Mouse (Mus musculus): ENCODE data around the gene Grin2c. TPM values are rescaled to one million over a fixed set of nuclear protein-coding genes. Genes with fewer than 3 reads are reported as not detected.

Grin2c gene
- polyA plus RNA-seq, 1 experiment from 2014 or later = 0.05 TPM

DNA sequence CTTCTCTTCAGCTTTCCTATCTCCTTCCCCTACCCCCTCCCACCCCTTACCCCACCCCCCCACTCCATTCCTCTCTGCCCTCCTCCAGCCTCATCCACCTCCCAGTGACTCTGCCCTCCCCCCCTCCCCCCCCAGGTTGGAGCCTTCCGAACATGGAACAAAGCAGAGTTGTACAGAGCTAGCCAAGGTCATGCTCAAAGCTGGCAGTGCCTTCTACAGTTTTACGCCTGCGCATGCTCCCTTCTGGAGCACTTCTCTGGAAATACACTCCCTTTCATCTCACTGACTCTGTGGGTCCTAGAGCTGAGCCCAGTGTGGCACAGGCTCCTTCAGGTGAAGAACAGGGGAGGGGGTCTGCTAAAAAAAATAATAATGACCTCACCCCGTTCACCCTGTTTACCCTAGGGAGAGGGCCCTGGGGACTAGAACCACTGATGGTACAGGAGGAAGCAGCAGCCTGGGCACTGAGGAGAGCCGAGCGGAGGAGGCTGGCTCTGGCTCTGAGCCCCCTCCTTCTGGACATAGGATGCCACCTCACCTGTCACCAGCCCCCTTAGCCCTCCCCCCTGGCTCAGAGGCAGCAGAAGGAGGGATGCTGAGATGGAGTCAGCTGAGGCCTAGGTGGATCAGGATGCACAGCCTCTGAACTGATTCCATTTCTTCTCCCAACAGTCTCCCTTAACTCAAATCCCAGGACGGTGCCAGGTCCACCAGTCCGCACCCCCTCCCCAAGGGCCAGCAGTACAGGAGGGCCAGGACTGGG, 15.9 kb upstream of the Grin2c start:
- ATAC-seq (ENCODE audit: borderline replicate concordance, extremely low read depth, low FRiP score, low TSS enrichment) = no peak
- Histone ChIP-seq H3K4me3 (no peak overlapping the region), H3K4me2 (no peak overlapping the region), H3K36me3 (no peaks in the 10 kb centered on the region), H3K9ac (no peak overlapping the region), H3K4me1 (peaks cover 2% of the 10 kb centered on the region), H3K9me3 (no peaks in the 10 kb centered on the region), H3K27ac (no peak overlapping the region), H3K27me3 (no peaks in the 10 kb centered on the region)
- WGBS = 67% methylated on average over 8 of the region's 8 CpGs

DNA sequence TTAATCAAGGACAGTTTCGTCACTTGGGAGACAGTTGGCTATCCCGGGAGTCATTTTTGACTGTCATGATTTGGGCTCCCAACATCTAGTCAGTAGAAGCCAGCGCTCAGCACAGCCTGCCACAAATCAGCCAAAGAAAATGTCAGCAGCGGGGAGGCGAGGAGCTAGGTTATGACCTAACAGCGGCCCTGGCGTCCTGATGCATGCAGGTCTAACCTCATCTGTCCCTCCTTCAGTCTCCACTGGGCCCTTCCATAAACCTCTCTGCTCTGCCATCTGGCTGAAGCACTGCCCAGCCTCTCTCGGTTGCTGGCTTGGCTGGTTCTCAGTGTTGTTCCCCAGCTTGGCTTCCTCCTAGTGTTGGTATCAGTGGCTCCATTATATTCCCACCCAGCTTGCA, 15.3 kb upstream of the Grin2c start:
- Histone ChIP-seq H3K4me2 (no peak overlapping the region), H3K4me1 (peaks cover 7% of the 10 kb centered on the region), H3K27me3 (no peaks in the 10 kb centered on the region), H3K36me3 (no peaks in the 10 kb centered on the region), H3K27ac (no peak overlapping the region), H3K9ac (no peak overlapping the region), H3K9me3 (no peaks in the 10 kb centered on the region), H3K4me3 (no peak overlapping the region)
- WGBS = 51% methylated on average over 8 of the region's 8 CpGs
- ATAC-seq (ENCODE audit: borderline replicate concordance, extremely low read depth, low FRiP score, low TSS enrichment) = no peak

DNA sequence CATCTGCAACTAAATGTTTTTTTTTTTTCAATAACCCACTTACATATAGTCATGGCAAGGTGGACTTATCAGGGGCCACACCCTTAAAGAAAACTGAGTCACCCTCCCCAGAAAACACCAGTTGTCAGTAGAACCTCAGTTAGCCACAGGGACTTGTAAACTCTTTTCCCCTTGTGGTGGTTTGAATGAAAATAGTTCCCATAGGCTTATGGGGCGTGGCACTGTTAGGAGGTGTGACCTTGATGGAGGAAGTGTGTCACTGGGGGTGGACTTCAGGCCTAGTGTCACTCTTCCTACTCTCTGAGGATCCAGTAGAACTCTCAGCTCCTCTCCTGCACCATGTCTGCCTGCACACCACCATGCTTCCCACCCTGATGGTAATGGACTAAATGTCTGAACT, 12.7 kb upstream of the Grin2c start:
- H3K27ac ChIP-seq = no peak overlapping the region
- no peaks in the 10 kb centered on the region for H3K9me3 ChIP-seq
- H3K4me2 ChIP-seq = no peak overlapping the region
- H3K36me3 ChIP-seq = no peaks in the 10 kb centered on the region
- WGBS = 44% methylated on average over 1 of the region's 1 CpGs
- no peak overlapping the region for H3K9ac ChIP-seq
- peaks cover 19% of the 10 kb centered on the region for H3K4me1 ChIP-seq
- ATAC-seq (ENCODE audit: borderline replicate concordance, extremely low read depth, low FRiP score, low TSS enrichment) = no peak
- no peak overlapping the region for H3K4me3 ChIP-seq
- H3K27me3 ChIP-seq = no peaks in the 10 kb centered on the region

DNA sequence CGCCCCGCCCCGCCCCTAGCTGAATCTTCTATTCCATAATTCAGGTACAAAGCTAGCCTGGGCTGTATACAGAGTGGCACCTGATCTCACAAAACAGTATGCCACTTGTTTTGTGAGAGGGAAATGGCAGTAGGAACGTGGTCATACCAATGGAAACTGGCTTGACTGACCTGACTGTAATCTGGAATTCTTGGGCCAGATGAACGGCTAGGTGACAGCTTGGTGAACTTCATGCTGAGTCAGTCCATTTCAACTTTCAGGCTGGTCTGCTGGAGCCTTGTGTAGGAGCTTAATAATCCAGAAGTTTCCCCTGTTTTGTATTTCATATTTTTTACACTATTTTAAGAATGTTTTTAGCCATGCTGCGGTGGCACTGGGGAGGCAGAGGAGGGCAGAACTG, 11.1 kb upstream of the Grin2c start:
- peak overlapping the region; percentile 63; the same call in 1 of the 2 replicates for H3K4me3 ChIP-seq

DNA sequence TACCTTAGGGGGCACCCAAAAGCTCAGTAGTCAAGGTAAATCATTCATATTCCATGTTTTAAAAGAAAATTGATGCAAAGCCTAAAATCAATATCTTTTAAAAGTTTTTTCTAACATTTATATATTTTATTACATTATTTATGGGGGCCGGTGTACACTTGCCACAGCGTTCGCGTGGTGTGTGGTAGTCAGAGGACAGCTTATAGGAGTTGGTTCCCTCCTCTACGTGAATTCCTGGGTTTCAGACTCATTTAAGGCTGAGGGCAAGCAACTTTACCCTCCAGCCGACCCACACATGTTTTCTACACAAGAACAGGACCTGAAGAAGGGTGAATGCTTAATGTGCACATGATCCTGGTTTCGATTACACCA, 10.5 kb upstream of the Grin2c start:
- peak overlapping the region; percentile 81 for H3K4me2 ChIP-seq
- 21% methylated on average over 7 of the region's 7 CpGs for WGBS
- H3K9me3 ChIP-seq = no peaks in the 10 kb centered on the region
- H3K4me1 ChIP-seq = peaks cover 19% of the 10 kb centered on the region
- no peaks in the 10 kb centered on the region for H3K27me3 ChIP-seq
- H3K9ac ChIP-seq = peak overlapping the region; percentile 60
- ATAC-seq (ENCODE audit: borderline replicate concordance, extremely low read depth, low FRiP score, low TSS enrichment) = no peak
- H3K4me3 ChIP-seq = peak overlapping the region; percentile 63
- H3K36me3 ChIP-seq = no peaks in the 10 kb centered on the region
- H3K27ac ChIP-seq = peak overlapping the region; percentile 83

More for the DNA sequence above, 11.1 kb upstream of the Grin2c start:
- no peaks in the 10 kb centered on the region for H3K27me3 ChIP-seq
- 71% methylated on average over 6 of the region's 6 CpGs for WGBS
- H3K4me1 ChIP-seq = peaks cover 19% of the 10 kb centered on the region
- no peak overlapping the region for H3K27ac ChIP-seq
- H3K4me2 ChIP-seq = peak overlapping the region; percentile 81; the same call in 1 of the 2 replicates
- no peaks in the 10 kb centered on the region for H3K9me3 ChIP-seq
- H3K9ac ChIP-seq = no peak overlapping the region
- H3K36me3 ChIP-seq = no peaks in the 10 kb centered on the region
- no peak for ATAC-seq (ENCODE audit: borderline replicate concordance, extremely low read depth, low FRiP score, low TSS enrichment)

DNA sequence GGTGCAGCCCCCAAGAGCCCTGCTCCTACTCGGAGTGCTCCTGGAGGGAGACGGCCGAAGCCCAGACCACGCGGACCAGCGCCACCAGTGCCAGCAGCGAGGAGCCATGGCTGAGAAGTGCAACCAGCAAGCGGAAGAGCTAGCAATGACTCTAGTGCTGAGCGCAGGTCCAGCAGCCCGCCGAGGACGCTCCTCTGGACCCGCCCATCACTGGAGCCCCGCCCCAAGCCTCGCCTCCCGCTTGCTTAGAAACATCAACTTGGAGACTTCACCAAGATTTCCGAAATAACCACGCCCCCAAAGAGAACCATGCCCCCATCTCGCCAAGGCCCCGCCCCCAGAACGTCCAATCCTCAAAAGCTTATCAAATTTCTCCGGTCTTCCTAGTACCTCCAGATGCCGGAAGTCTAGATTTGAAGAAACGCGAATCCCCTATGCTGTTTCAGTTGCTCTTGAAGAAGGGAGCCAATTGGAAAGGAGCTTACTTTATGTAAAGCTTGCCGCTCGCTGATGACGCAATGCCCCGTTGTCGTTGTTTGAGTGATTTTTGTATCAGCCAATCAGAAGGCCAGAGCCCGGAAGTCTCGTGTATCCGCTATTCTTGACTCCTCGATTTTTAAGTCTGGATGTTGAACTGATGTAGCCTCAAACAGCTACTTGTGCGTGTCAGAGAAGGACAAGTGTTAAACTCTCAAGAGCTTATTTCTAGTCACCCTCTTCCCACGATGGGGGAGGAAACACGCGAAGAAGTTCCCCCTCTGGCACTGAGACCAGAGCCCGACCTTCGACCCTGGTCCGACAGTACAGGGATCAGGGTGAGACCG, 9.9 kb upstream of the Grin2c start, which contains the start of gene Fdxr:
Gene Fdxr (minus strand): TSS at position 271 of the 824 bp plus-strand sequence.
- under 1% methylated on average over 42 of the region's 42 CpGs for WGBS
- ATAC-seq (ENCODE audit: borderline replicate concordance, extremely low read depth, low FRiP score, low TSS enrichment) = peak; percentile 97
- Histone ChIP-seq H3K4me2 (peak within 1 kb of the TSS; percentile 93), H3K4me1 (peaks cover 19% of the 10 kb centered on the region), H3K27me3 (0 out of 2 replicates have a peak, but pooled peaks cover under 1% of the 10 kb centered on the region), H3K9ac (peak within 1 kb of the TSS; percentile 75), H3K4me3 (peak within 1 kb of the TSS; percentile 63), H3K36me3 (no peaks in the 10 kb centered on the region), H3K9me3 (no peaks in the 10 kb centered on the region), H3K27ac (peak within 1 kb of the TSS; percentile 83)

DNA sequence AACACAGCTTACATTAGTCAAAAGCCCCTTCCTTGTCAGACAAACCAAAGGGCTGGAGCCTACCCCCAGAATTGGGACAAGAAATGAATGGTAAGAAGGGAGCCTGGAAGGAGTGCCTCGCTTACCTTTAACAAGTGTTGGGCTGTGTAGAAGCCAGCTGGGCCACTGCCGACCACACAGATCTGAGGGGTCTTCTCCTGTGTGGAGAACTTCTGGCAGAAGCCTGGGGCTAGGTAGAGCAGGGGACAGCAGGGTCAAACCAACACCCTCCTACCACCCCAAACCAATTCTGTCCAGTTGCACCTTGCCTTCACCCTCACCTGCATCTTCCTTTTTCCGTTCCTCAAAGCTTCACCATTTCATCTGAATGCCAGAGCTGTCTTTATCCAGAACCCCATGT, 8.9 kb upstream of the Grin2c start:
- peak overlapping the region; percentile 93 for H3K4me2 ChIP-seq
- 52% methylated on average over 3 of the region's 3 CpGs for WGBS
- peaks cover 19% of the 10 kb centered on the region for H3K4me1 ChIP-seq
- no peaks in the 10 kb centered on the region for H3K36me3 ChIP-seq
- peak overlapping the region; percentile 63 for H3K4me3 ChIP-seq
- no peak overlapping the region for H3K27ac ChIP-seq
- H3K9ac ChIP-seq = 0 out of 2 replicates have a peak overlapping the region, but pooled peaks have one; percentile 75
- 0 out of 2 replicates have a peak, but pooled peaks cover 4% of the 10 kb centered on the region for H3K27me3 ChIP-seq
- ATAC-seq (ENCODE audit: borderline replicate concordance, extremely low read depth, low FRiP score, low TSS enrichment) = no peak
- no peaks in the 10 kb centered on the region for H3K9me3 ChIP-seq

DNA sequence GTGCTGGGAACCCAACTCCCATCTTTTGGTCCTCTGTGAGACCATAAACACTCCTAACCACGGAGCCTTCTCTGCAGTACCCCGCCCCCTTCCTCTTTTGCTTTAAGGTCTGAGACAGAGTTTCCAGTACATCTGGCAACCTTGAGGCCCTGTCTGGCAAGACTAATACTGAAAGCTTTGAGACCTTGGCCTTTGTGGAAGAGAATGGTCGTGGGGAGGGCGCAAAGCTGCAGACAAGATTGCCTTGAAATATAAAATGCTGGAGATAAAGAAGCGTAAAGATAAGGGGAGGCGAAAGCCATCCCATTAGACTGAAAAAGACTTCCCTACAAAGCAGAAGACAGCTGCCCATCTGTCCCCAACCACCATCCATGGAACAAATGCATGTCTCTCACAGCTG, 8.5 kb upstream of the Grin2c start:
- Histone ChIP-seq H3K4me3 (no peak overlapping the region; the same call in 1 of the 2 replicates), H3K9ac (no peak overlapping the region)
- WGBS = 61% methylated on average over 6 of the region's 6 CpGs

DNA sequence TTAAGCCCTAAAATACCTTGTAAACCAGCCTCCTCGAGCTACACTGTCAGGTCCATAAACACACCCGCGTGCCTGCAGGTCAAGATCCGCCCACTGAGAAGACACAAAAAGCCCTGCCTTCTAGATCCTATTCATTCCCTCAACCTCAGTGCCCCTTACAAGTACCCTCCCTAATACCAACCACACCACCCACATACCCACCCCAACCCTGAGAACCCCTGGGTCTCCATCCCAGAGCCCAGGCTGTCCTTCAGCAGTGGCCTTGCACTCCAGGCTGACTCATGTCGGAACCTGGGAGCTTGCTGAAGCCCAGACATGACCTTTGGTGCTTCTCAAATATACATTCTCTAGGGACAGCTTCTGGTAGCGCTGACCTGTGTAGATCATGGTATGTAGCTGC, 7.7 kb upstream of the Grin2c start:
- 0 out of 2 replicates have a peak, but pooled peaks cover 4% of the 10 kb centered on the region for H3K27me3 ChIP-seq
- no peak for ATAC-seq (ENCODE audit: borderline replicate concordance, extremely low read depth, low FRiP score, low TSS enrichment)
- no peak overlapping the region for H3K9ac ChIP-seq
- H3K36me3 ChIP-seq = no peaks in the 10 kb centered on the region
- H3K4me2 ChIP-seq = no peak overlapping the region
- 89% methylated on average over 6 of the region's 6 CpGs for WGBS
- no peaks in the 10 kb centered on the region for H3K9me3 ChIP-seq
- H3K4me3 ChIP-seq = no peak overlapping the region
- H3K4me1 ChIP-seq = peaks cover 19% of the 10 kb centered on the region
- H3K27ac ChIP-seq = no peak overlapping the region

More for the DNA sequence above, 8.5 kb upstream of the Grin2c start:
- Histone ChIP-seq H3K27ac (no peak overlapping the region), H3K27me3 (0 out of 2 replicates have a peak, but pooled peaks cover 4% of the 10 kb centered on the region), H3K9me3 (no peaks in the 10 kb centered on the region), H3K4me1 (peaks cover 19% of the 10 kb centered on the region), H3K4me2 (peak overlapping the region; percentile 93; the same call in 1 of the 2 replicates), H3K36me3 (no peaks in the 10 kb centered on the region)
- no peak for ATAC-seq (ENCODE audit: borderline replicate concordance, extremely low read depth, low FRiP score, low TSS enrichment)

DNA sequence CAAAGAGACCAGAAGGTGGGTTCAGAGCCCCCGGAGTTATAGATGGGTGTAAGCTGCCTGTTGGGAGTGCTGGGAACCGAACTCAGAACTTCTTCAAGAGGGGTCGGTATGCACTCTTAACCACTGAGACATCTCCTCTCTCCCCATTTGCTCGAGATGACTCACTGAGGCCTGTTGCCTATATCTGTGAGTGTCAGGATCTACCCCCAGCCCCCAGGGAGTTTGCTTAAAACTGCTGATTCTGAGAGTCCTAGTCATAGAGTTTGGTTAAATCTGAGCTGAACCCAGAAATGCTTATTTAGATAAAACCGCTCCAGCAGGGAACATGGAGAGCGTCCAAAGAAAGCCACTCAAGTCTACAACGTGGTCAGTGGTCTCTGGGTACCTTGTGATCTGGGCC, 7.1 kb upstream of the Grin2c start:
- Histone ChIP-seq H3K27ac (no peak overlapping the region), H3K36me3 (no peaks in the 10 kb centered on the region), H3K27me3 (peaks cover 7% of the 10 kb centered on the region; the same call in 1 of the 2 replicates), H3K4me1 (peaks cover 19% of the 10 kb centered on the region), H3K9ac (no peak overlapping the region), H3K9me3 (no peaks in the 10 kb centered on the region), H3K4me3 (no peak overlapping the region), H3K4me2 (no peak overlapping the region)
- ATAC-seq (ENCODE audit: borderline replicate concordance, extremely low read depth, low FRiP score, low TSS enrichment) = no peak
- WGBS = 75% methylated on average over 7 of the region's 7 CpGs

DNA sequence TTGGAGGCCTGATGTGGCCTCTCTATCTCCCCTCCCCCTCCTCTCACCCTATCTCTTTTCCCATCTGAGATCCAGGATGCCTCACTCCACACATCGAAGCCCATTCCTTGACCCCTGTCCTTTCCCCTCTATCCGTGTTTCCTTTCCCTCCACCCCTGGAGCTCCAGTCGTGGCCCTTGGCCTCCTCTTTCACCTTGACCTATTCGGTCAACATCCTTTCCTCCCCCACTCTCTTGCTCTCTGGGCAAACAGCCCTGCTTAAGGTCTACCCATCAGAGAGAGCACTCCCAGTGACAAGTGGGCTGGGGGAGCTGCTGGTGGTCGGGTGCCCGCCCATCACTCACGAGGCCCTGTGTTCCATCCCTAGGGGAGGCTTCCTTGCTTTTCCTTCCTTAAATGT, 6.7 kb upstream of the Grin2c start:
- Histone ChIP-seq H3K4me1 (peaks cover 19% of the 10 kb centered on the region), H3K9me3 (no peaks in the 10 kb centered on the region), H3K4me2 (no peak overlapping the region), H3K27me3 (peaks cover 11% of the 10 kb centered on the region; the same call in 1 of the 2 replicates), H3K36me3 (peaks cover 3% of the 10 kb centered on the region; the same call in 1 of the 2 replicates), H3K9ac (no peak overlapping the region), H3K27ac (no peak overlapping the region), H3K4me3 (no peak overlapping the region)
- ATAC-seq (ENCODE audit: borderline replicate concordance, extremely low read depth, low FRiP score, low TSS enrichment) = no peak
- WGBS = 44% methylated on average over 7 of the region's 7 CpGs
